Mouse (Mus musculus): ENCODE measurements around the gene Hat1. TPM values are rescaled to one million over a fixed set of nuclear protein-coding genes. Genes with fewer than 3 reads are reported as not detected.

The Hat1 gene
- 164 and 193 TPM in 2 replicates for polyA plus RNA-seq (2015; fragmentation: Nextera tagmentation; extraction: Ambion mirVana)

DNA sequence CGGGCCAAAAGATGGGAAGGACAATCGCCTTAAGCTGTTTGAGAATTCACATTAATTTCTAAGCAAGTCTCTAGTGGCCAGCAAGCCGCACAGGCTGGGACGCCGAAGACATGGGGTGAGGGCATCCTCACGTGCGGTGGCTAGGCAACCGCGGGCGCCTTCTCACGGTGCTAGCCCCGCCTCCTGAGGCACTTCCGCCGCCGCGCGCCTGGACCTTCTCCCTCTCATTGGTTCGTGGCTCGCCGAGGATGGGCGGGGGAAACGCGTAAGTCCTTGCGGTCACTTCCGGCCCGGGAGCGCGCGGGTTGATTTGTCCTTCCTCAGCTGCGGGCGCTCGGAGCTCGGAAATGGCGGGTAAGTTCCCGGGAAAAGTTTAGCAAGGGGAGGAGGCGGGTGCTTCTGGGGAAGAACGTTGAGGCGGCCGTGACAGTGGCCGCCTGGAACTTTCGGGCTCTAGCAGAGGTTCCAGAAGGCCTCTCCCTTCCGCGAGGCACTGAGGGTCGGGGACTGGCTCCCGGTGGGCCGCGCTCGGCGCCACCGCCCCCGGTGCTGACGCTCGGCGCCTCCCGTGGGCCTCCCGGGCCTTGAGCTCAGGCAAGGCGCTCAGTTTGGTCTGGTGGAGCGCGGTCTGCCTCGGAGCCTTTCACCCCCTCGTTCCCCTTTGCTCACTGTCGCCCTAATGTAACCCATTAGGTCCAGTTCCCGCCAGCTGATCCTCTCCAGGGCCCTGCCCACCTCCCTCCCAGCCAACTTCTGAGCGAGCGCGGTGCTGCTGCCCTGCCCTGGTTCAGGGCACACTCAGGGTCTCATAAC lies at the start of gene Hat1:
Gene Hat1, plus strand, starts transcription at position 8 of the 813 bp plus-strand sequence.
- H3K27ac ChIP-seq, result peak within 1 kb of the TSS; percentile 76
- peak; percentile 97 for ATAC-seq (ENCODE audit: low read depth)
- peak within 1 kb of the TSS; percentile 83 for H3K4me3 ChIP-seq (replicated peaks)
- H3K27me3 ChIP-seq, result no peaks in the 10 kb centered on the region
- H3K9me3 ChIP-seq (replicated peaks), result no peaks in the 10 kb centered on the region
- peaks cover 32% of the 10 kb centered on the region for H3K36me3 ChIP-seq
- WGBS (ENCODE audit: insufficient replicate concordance), result under 1% methylated on average over 66 of the region's 66 CpGs
- peak; percentile 95 for DNase-seq
- peaks cover 18% of the 10 kb centered on the region for H3K4me1 ChIP-seq (replicated peaks)
- H3K9ac ChIP-seq, result peak within 1 kb of the TSS; percentile 84
- peak within 1 kb of the TSS; percentile 72 for H3K4me2 ChIP-seq

DNA sequence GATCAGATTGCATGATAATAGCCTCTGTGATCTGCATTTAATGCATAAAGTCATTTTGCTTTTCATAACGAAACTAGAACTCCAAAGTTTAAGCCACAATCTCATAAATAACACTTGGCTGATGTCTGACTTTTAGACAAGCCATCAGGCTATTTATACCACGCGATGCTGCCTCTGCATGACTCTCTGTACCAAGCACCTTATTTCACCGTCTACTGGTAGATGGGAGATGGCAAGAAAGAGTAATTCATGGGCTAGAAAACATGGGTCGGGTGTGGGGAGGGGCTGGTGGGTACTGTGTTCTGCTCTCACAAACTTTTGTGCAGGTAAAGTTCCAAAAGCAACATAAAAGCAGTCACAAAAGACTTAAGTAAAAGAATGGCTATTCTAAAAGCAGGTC lies 48.6 kb upstream of the Hat1 start:
- ATAC-seq (ENCODE audit: low read depth), result no peak
- Histone ChIP-seq H3K4me1 (replicated peaks) (peaks cover 16% of the 10 kb centered on the region), H3K9ac (no peak overlapping the region), H3K9me3 (replicated peaks) (no peaks in the 10 kb centered on the region), H3K4me2 (no peak overlapping the region), H3K36me3 (peaks cover 19% of the 10 kb centered on the region), H3K27ac (no peak overlapping the region), H3K27me3 (no peaks in the 10 kb centered on the region), H3K4me3 (replicated peaks) (no peak overlapping the region)
- DNase-seq, result no peak
- WGBS (ENCODE audit: insufficient replicate concordance), result 74% methylated on average over 5 of the region's 5 CpGs

DNA sequence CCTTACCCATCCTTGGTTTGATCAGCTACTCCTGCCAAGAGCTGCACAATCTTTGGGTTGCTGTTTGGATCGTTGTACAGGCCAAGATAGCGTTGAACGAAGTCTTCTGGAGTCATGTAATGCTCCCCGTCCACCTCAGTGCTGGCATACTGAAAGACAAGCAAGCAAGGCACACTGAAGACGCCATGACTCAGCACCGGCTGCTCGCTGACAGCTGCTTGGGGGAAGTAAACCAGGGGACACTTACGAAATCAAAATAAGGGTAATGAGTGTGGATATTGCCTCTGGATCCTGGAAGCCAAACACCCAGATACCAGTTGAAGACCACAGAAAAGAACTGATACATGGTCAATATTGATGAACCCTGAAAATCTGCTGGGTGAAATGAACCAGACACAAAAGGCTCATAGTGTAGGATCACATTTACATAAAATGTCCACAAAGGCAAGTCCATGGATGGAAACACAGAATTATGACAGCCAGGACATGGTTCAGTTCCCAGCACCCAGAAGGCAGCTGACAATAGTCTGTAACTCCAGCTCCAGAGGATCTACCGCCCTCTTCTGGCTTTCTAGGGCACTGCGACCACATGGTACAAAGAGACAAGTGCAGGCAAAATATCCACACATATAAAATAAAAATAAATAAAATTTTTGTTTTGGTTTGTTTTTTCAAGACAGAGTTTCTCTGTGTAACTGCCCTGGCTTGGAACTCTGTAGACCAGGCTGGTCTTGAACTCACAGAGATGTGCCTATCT lies 44.7 kb upstream of the Hat1 start:
- Histone ChIP-seq H3K27me3 (no peaks in the 10 kb centered on the region), H3K27ac (no peak overlapping the region), H3K9me3 (replicated peaks) (no peaks in the 10 kb centered on the region), H3K4me1 (replicated peaks) (no peaks in the 10 kb centered on the region), H3K4me3 (replicated peaks) (no peak overlapping the region), H3K4me2 (no peak overlapping the region), H3K9ac (no peak overlapping the region), H3K36me3 (peaks cover 19% of the 10 kb centered on the region)
- WGBS (ENCODE audit: insufficient replicate concordance), result 80% methylated on average over 10 of the region's 10 CpGs
- DNase-seq (no peak), ATAC-seq (ENCODE audit: low read depth) (no peak)

GRCm38 (mm10) chr2:71347160-71347559 lies 41.6 kb upstream of the Hat1 start:
- Histone ChIP-seq H3K9me3 (replicated peaks) (no peaks in the 10 kb centered on the region), H3K4me3 (replicated peaks) (no peak overlapping the region), H3K9ac (no peak overlapping the region), H3K27ac (no peak overlapping the region), H3K27me3 (no peaks in the 10 kb centered on the region), H3K4me1 (replicated peaks) (no peaks in the 10 kb centered on the region), H3K36me3 (peaks cover 17% of the 10 kb centered on the region), H3K4me2 (no peak overlapping the region)
- ATAC-seq (ENCODE audit: low read depth) (no peak), DNase-seq (no peak)
- WGBS (ENCODE audit: insufficient replicate concordance), result 84% methylated on average over 10 of the region's 10 CpGs

DNA sequence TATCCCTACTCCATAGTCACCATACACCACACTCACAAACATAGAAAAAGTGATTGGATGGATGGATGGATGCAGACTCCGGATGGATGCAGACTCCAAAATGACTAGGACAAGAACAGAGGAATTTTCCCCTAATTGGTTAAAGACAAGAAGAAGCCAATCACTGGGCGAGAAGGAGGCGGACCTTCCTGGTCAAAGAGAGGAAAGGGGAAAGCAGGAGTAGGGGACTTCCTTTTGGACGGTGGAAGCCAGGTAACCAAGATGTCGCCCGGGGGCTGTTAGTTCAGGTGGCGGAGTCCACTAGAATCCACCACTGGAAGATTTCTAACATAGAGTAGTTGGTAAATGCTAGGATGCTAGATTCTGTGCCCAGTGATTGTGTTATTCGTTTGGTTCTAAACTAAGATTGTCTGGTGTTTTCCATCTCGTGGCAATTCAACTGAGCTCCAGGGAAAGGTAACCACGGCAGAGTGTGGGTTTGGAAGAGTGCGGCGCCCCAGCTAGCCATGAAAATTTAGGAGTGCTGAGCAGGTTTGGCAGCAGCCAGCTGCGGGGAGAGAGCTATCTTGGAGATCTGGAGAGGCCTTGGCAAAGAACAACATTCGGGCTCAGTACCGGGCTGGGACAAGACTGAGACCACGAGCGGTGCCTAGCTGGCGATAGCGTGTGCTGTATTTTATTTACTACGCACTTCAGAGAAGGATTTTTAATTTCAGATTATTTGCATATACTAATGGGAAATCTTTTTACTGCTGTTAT lies 40.8 kb upstream of the Hat1 start:
- 79% methylated on average over 20 of the region's 20 CpGs for WGBS (ENCODE audit: insufficient replicate concordance)
- Histone ChIP-seq H3K27me3 (no peaks in the 10 kb centered on the region), H3K4me2 (no peak overlapping the region)

DNA sequence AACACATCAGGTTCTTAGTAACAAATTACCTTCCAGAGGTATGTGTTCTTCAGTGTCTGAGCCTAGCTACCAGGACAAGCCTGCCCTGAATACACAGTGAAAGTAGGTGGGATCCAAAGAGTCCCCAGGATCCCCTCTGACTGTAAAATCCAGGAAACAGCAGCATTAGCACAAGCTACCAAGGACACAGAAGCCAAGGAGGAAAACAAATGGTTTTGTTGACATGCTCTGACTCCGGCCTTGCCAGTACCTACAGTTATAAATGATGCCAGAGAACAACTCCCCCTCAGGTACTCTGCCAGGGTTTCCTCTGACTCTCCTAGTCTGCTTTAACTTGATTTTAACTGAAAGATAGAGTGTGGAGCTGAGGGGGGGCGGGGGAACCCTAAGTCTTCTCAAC lies 39.2 kb upstream of the Hat1 start:
- no peaks in the 10 kb centered on the region for H3K27me3 ChIP-seq
- H3K36me3 ChIP-seq, result no peaks in the 10 kb centered on the region
- no peak overlapping the region for H3K4me2 ChIP-seq
- no peak for DNase-seq
- peaks cover 12% of the 10 kb centered on the region for H3K4me1 ChIP-seq (replicated peaks)
- H3K9me3 ChIP-seq (replicated peaks), result no peaks in the 10 kb centered on the region
- WGBS (ENCODE audit: insufficient replicate concordance), result 84% methylated on average over 2 of the region's 2 CpGs
- ATAC-seq (ENCODE audit: low read depth), result no peak
- no peak overlapping the region for H3K27ac ChIP-seq
- H3K4me3 ChIP-seq (replicated peaks), result no peak overlapping the region
- H3K9ac ChIP-seq, result no peak overlapping the region

More for the DNA sequence above, 40.8 kb upstream of the Hat1 start:
- H3K9me3 ChIP-seq (replicated peaks), result no peaks in the 10 kb centered on the region
- H3K9ac ChIP-seq, result no peak overlapping the region
- peaks cover 12% of the 10 kb centered on the region for H3K36me3 ChIP-seq
- DNase-seq, result no peak
- no peak for ATAC-seq (ENCODE audit: low read depth)
- H3K4me1 ChIP-seq (replicated peaks), result no peaks in the 10 kb centered on the region
- no peak overlapping the region for H3K27ac ChIP-seq
- no peak overlapping the region for H3K4me3 ChIP-seq (replicated peaks)

GRCm38 (mm10) chr2:71350181-71350580 lies 38.6 kb upstream of the Hat1 start:
- H3K27ac ChIP-seq, result no peak overlapping the region
- H3K4me1 ChIP-seq (replicated peaks), result peaks cover 12% of the 10 kb centered on the region
- no peaks in the 10 kb centered on the region for H3K27me3 ChIP-seq
- no peaks in the 10 kb centered on the region for H3K36me3 ChIP-seq
- no peak for DNase-seq
- no peak overlapping the region for H3K4me3 ChIP-seq (replicated peaks)
- WGBS (ENCODE audit: insufficient replicate concordance), result 82% methylated on average over 7 of the region's 7 CpGs
- no peak for ATAC-seq (ENCODE audit: low read depth)
- H3K9ac ChIP-seq, result no peak overlapping the region
- no peak overlapping the region for H3K4me2 ChIP-seq
- H3K9me3 ChIP-seq (replicated peaks), result no peaks in the 10 kb centered on the region

DNA sequence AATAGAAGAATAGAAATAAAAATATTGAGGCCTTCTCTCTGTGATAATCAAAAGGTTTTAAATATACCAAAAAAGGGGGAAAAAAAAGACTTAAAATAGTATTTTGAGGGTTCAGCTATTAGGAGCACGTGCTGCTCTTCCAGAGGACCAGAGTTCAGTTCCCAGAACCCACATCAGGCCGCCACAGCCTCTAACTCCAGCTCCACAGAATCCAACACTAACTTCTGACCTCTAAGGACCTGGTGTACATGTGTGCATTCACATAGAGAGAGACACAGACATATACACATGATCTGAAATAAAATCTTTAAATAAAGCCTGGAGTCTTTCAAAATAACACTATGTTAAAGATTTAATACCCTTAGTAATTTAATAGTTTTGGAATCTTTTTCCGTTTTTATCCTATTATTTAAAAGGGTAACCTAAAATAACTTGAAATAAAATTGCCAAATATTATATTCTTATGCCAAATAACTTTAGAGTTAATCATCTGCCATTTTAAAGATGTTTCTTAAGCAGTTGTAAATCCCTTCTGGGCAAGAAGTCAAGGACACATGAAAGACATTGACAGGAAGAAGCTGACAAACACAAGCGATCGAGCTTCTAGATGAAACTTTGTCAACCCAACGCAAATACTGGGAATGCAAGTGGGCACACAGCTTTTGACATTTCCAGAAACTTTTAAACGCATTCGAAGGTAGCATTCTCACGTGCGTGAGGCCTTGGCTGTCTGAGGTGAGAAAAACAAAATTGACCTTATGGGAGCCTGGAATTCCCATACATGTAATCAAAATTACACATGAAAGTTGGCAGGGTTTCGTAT lies 37.6 kb upstream of the Hat1 start:
- Histone ChIP-seq H3K4me1 (replicated peaks) (peaks cover 12% of the 10 kb centered on the region), H3K4me3 (replicated peaks) (no peak overlapping the region), H3K9me3 (replicated peaks) (no peaks in the 10 kb centered on the region), H3K27ac (no peak overlapping the region), H3K9ac (no peak overlapping the region), H3K36me3 (no peaks in the 10 kb centered on the region), H3K27me3 (no peaks in the 10 kb centered on the region), H3K4me2 (no peak overlapping the region)
- WGBS (ENCODE audit: insufficient replicate concordance), result 85% methylated on average over 11 of the region's 11 CpGs
- DNase-seq (no peak), ATAC-seq (ENCODE audit: low read depth) (no peak)

- no peak overlapping the region for H3K27ac ChIP-seq
- no peaks in the 10 kb centered on the region for H3K9me3 ChIP-seq (replicated peaks)
- DNase-seq (no peak), ATAC-seq (ENCODE audit: low read depth) (no peak)
- no peaks in the 10 kb centered on the region for H3K36me3 ChIP-seq
- no peaks in the 10 kb centered on the region for H3K27me3 ChIP-seq
- no peak overlapping the region for H3K4me3 ChIP-seq (replicated peaks)
- 78% methylated on average over 3 of the region's 3 CpGs for WGBS (ENCODE audit: insufficient replicate concordance)
- H3K4me1 ChIP-seq (replicated peaks), result peaks cover 13% of the 10 kb centered on the region
- no peak overlapping the region for H3K9ac ChIP-seq
- no peak overlapping the region for H3K4me2 ChIP-seq
Measured at GRCm38 (mm10) chr2:71351727-71351987, 37.1 kb upstream of the Hat1 start.

- H3K9ac ChIP-seq, result no peak overlapping the region
- H3K9me3 ChIP-seq (replicated peaks), result no peaks in the 10 kb centered on the region
- H3K4me2 ChIP-seq, result no peak overlapping the region; the same call in 1 of the 2 replicates
- no peak overlapping the region for H3K27ac ChIP-seq
- WGBS (ENCODE audit: insufficient replicate concordance), result 33% methylated on average over 10 of the region's 10 CpGs
- ATAC-seq (ENCODE audit: low read depth) (no peak), DNase-seq (no peak)
- no peaks in the 10 kb centered on the region for H3K27me3 ChIP-seq
- H3K4me1 ChIP-seq (replicated peaks), result peaks cover 30% of the 10 kb centered on the region
- H3K4me3 ChIP-seq (replicated peaks), result no peak overlapping the region
- H3K36me3 ChIP-seq, result no peaks in the 10 kb centered on the region
Measured at GRCm38 (mm10) chr2:71353306-71354054, 35.3 kb upstream of the Hat1 start.
